Mouse (Mus musculus): Measurements from ENCODE around the gene Adamts17. TPM values are rescaled to one million over a fixed set of nuclear protein-coding genes. Genes with fewer than 3 reads are reported as not detected.

Adamts17 gene
- polyA plus RNA-seq, 1 experiment from 2014 or later, result 6.2 TPM

GRCm38 (mm10) chr7:67045202-67045601 lies 205.7 kb downstream of the Adamts17 start:
- Histone ChIP-seq H3K9me3 (ENCODE audit: control insufficient read depth, low read length) (no peaks in the 10 kb centered on the region), H3K27ac (ENCODE audit: low read depth, low read length) (no peak overlapping the region), H3K27me3 (ENCODE audit: control insufficient read depth, insufficient read depth, low read length) (no peaks in the 10 kb centered on the region), H3K4me3 (ENCODE audit: low read depth, low read length) (no peak overlapping the region), H3K9ac (replicated peaks; ENCODE audit: low read depth, low read length) (no peak overlapping the region), H3K4me1 (ENCODE audit: control insufficient read depth, insufficient read depth, low read length) (no peaks in the 10 kb centered on the region), H3K36me3 (ENCODE audit: control insufficient read depth, insufficient read depth, low read length) (no peaks in the 10 kb centered on the region), H3K4me2 (ENCODE audit: low read depth, low read length) (no peak overlapping the region)
- ATAC-seq (ENCODE audit: low read depth), result no peak
- WGBS, result 91% methylated on average over 6 of the region's 6 CpGs

- H3K9me3 ChIP-seq (ENCODE audit: control insufficient read depth, low read length), result no peaks in the 10 kb centered on the region
- 93% methylated on average over 2 of the region's 2 CpGs for WGBS
- no peak overlapping the region for H3K4me2 ChIP-seq (ENCODE audit: low read depth, low read length)
- no peak overlapping the region for H3K9ac ChIP-seq (replicated peaks; ENCODE audit: low read depth, low read length)
- H3K36me3 ChIP-seq (ENCODE audit: control insufficient read depth, insufficient read depth, low read length), result no peaks in the 10 kb centered on the region
- no peak overlapping the region for H3K4me3 ChIP-seq (ENCODE audit: low read depth, low read length)
- no peaks in the 10 kb centered on the region for H3K4me1 ChIP-seq (ENCODE audit: control insufficient read depth, insufficient read depth, low read length)
- no peaks in the 10 kb centered on the region for H3K27me3 ChIP-seq (ENCODE audit: control insufficient read depth, insufficient read depth, low read length)
- H3K27ac ChIP-seq (ENCODE audit: low read depth, low read length), result no peak overlapping the region
- no peak for ATAC-seq (ENCODE audit: low read depth)
Measured at GRCm38 (mm10) chr7:67049206-67049605, 209.7 kb downstream of the Adamts17 start.

GRCm38 (mm10) chr7:67050424-67050823 lies 210.9 kb downstream of the Adamts17 start:
- H3K4me3 ChIP-seq (ENCODE audit: low read depth, low read length), result no peak overlapping the region
- no peaks in the 10 kb centered on the region for H3K36me3 ChIP-seq (ENCODE audit: control insufficient read depth, insufficient read depth, low read length)
- no peak for ATAC-seq (ENCODE audit: low read depth)
- H3K27ac ChIP-seq (ENCODE audit: low read depth, low read length), result no peak overlapping the region
- no peaks in the 10 kb centered on the region for H3K4me1 ChIP-seq (ENCODE audit: control insufficient read depth, insufficient read depth, low read length)
- H3K9ac ChIP-seq (replicated peaks; ENCODE audit: low read depth, low read length), result no peak overlapping the region
- H3K27me3 ChIP-seq (ENCODE audit: control insufficient read depth, insufficient read depth, low read length), result no peaks in the 10 kb centered on the region
- H3K9me3 ChIP-seq (ENCODE audit: control insufficient read depth, low read length), result no peaks in the 10 kb centered on the region
- 88% methylated on average over 3 of the region's 3 CpGs for WGBS
- H3K4me2 ChIP-seq (ENCODE audit: low read depth, low read length), result no peak overlapping the region

DNA sequence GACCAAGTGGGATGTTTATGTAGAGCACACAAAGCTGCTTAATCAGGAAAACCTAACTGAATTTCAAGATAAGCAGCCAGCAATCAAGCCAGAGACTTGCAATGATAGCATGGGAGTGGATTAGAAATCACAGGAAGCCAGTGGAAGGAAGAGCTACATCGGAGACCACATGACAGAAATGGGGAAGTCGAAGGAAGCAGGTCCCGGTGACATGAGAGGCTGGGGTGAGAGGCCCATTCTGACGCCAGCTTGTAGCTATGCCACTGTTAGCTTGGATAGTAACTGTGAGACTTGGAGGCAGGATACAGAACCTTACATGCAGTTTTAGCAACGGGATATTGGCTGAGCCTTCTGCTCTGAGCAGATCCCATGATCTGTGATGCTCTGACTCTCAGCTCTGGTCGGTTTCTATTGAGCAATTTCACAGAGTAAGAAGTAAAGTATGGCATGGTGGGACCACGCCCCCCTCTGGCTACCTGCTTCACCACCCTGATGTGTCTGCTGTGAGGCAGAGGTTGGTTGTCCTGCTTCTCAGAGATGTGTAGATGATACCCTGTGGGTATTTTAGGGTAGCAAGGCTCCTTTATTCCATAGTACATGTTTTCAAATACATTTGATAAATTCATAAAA lies 211.7 kb downstream of the Adamts17 start:
- no peaks in the 10 kb centered on the region for H3K4me1 ChIP-seq (ENCODE audit: control insufficient read depth, insufficient read depth, low read length)
- ATAC-seq (ENCODE audit: low read depth), result no peak
- no peaks in the 10 kb centered on the region for H3K9me3 ChIP-seq (ENCODE audit: control insufficient read depth, low read length)
- no peak overlapping the region for H3K27ac ChIP-seq (ENCODE audit: low read depth, low read length)
- no peaks in the 10 kb centered on the region for H3K36me3 ChIP-seq (ENCODE audit: control insufficient read depth, insufficient read depth, low read length)
- no peak overlapping the region for H3K4me2 ChIP-seq (ENCODE audit: low read depth, low read length)
- no peak overlapping the region for H3K4me3 ChIP-seq (ENCODE audit: low read depth, low read length)
- 79% methylated on average over 7 of the region's 7 CpGs for WGBS
- H3K9ac ChIP-seq (replicated peaks; ENCODE audit: low read depth, low read length), result no peak overlapping the region
- no peaks in the 10 kb centered on the region for H3K27me3 ChIP-seq (ENCODE audit: control insufficient read depth, insufficient read depth, low read length)

- H3K9me3 ChIP-seq (ENCODE audit: control insufficient read depth, low read length), result no peaks in the 10 kb centered on the region
- no peaks in the 10 kb centered on the region for H3K4me1 ChIP-seq (ENCODE audit: control insufficient read depth, insufficient read depth, low read length)
- no peak overlapping the region for H3K4me3 ChIP-seq (ENCODE audit: low read depth, low read length)
- no peaks in the 10 kb centered on the region for H3K36me3 ChIP-seq (ENCODE audit: control insufficient read depth, insufficient read depth, low read length)
- H3K4me2 ChIP-seq (ENCODE audit: low read depth, low read length), result no peak overlapping the region
- H3K27me3 ChIP-seq (ENCODE audit: control insufficient read depth, insufficient read depth, low read length), result no peaks in the 10 kb centered on the region
- no peak overlapping the region for H3K27ac ChIP-seq (ENCODE audit: low read depth, low read length)
- H3K9ac ChIP-seq (replicated peaks; ENCODE audit: low read depth, low read length), result no peak overlapping the region
- no peak for ATAC-seq (ENCODE audit: low read depth)
- WGBS, result 92% methylated on average over 3 of the region's 3 CpGs
Measured at GRCm38 (mm10) chr7:67054876-67055275, 215.3 kb downstream of the Adamts17 start.

DNA sequence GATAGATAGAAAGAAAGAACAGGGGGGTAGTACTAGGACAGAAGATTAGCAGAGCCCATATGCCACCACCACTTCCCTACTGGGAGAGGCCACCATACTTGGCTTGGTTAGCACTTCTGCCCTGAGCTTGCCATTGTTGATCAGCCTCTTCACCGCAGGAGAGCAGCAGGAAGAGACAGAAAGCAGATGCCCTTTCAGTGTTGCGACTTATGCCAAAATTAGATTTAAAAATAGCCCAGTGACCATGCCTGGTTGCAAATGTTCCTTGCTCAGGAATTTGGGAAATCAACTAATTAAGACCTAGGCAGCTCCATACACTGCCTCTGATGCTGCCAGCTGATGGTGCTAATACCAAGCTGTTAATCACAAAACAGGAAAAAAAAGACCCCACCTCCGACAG lies 216.0 kb downstream of the Adamts17 start:
- 60% methylated on average over 3 of the region's 3 CpGs for WGBS
- no peak for ATAC-seq (ENCODE audit: low read depth)
- no peaks in the 10 kb centered on the region for H3K27me3 ChIP-seq (ENCODE audit: control insufficient read depth, insufficient read depth, low read length)
- H3K9ac ChIP-seq (replicated peaks; ENCODE audit: low read depth, low read length), result no peak overlapping the region
- H3K9me3 ChIP-seq (ENCODE audit: control insufficient read depth, low read length), result no peaks in the 10 kb centered on the region
- no peaks in the 10 kb centered on the region for H3K4me1 ChIP-seq (ENCODE audit: control insufficient read depth, insufficient read depth, low read length)
- H3K4me2 ChIP-seq (ENCODE audit: low read depth, low read length), result no peak overlapping the region
- H3K27ac ChIP-seq (ENCODE audit: low read depth, low read length), result no peak overlapping the region
- H3K36me3 ChIP-seq (ENCODE audit: control insufficient read depth, insufficient read depth, low read length), result no peaks in the 10 kb centered on the region
- H3K4me3 ChIP-seq (ENCODE audit: low read depth, low read length), result no peak overlapping the region

DNA sequence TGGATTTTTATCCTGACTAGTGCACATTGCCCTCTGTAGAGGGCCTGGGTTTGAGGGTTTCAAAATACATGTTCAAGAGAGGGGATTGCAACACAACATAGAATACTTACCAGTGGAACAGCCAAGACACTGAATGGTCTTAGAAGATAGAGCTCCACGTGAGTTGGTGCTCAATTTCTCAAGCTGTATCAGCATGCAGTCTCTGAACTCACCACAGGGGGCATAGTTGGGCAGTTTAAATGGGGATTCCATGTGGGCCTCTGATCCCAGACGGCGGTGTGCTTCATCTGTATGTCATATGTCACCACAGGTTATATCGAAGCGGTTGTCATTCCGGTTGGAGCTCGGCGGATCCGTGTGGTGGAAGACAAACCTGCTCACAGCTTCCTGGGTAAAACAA lies 222.2 kb downstream of the Adamts17 start:
- Histone ChIP-seq H3K9me3 (ENCODE audit: control insufficient read depth, low read length) (no peaks in the 10 kb centered on the region), H3K4me2 (ENCODE audit: low read depth, low read length) (no peak overlapping the region), H3K27me3 (ENCODE audit: control insufficient read depth, insufficient read depth, low read length) (no peaks in the 10 kb centered on the region), H3K4me3 (ENCODE audit: low read depth, low read length) (no peak overlapping the region), H3K4me1 (ENCODE audit: control insufficient read depth, insufficient read depth, low read length) (no peaks in the 10 kb centered on the region), H3K36me3 (ENCODE audit: control insufficient read depth, insufficient read depth, low read length) (no peaks in the 10 kb centered on the region), H3K27ac (ENCODE audit: low read depth, low read length) (no peak overlapping the region), H3K9ac (replicated peaks; ENCODE audit: low read depth, low read length) (no peak overlapping the region)
- ATAC-seq (ENCODE audit: low read depth), result no peak
- WGBS, result 78% methylated on average over 9 of the region's 9 CpGs

GRCm38 (mm10) chr7:67062571-67062970 lies 223.0 kb downstream of the Adamts17 start:
- no peak for ATAC-seq (ENCODE audit: low read depth)
- WGBS, result 90% methylated on average over 2 of the region's 2 CpGs
- no peaks in the 10 kb centered on the region for H3K9me3 ChIP-seq (ENCODE audit: control insufficient read depth, low read length)
- H3K4me3 ChIP-seq (ENCODE audit: low read depth, low read length), result no peak overlapping the region
- no peak overlapping the region for H3K27ac ChIP-seq (ENCODE audit: low read depth, low read length)
- H3K36me3 ChIP-seq (ENCODE audit: control insufficient read depth, insufficient read depth, low read length), result no peaks in the 10 kb centered on the region
- H3K4me2 ChIP-seq (ENCODE audit: low read depth, low read length), result no peak overlapping the region
- no peaks in the 10 kb centered on the region for H3K4me1 ChIP-seq (ENCODE audit: control insufficient read depth, insufficient read depth, low read length)
- no peak overlapping the region for H3K9ac ChIP-seq (replicated peaks; ENCODE audit: low read depth, low read length)
- no peaks in the 10 kb centered on the region for H3K27me3 ChIP-seq (ENCODE audit: control insufficient read depth, insufficient read depth, low read length)

DNA sequence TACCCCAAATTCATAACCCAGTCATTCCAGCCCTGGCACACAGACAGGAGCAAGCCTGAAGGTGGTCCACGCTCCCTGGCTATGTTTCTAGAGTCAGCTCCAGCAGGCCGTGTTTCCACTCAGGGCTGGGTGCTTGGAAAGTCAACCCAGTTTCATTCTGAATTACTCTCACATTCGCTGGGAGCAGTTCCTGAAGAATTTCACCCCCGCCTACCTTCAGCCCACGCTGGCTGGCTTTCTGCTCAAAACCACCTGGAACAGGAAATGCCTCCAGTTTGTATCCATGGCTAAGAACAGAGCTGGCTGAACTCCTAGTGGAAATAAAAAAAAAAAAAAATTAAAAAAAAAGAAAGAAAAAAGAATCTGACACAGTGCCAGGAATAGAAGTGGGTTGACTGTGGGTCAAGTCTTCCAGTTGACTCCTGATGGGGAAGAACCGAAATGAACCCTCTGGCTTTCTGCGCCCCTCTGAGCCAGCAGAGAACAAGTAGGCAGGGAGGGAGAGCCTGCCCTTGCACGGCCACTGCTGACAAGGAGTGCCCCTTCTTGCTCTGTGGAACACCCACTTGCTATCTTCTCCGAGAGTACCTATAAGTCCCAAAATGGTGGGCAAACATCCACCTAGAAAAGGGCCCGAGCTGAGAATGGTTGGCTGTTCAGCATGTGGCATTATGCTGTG lies 225.2 kb downstream of the Adamts17 start:
- H3K27me3 ChIP-seq (ENCODE audit: control insufficient read depth, insufficient read depth, low read length), result no peaks in the 10 kb centered on the region
- H3K27ac ChIP-seq (ENCODE audit: low read depth, low read length), result no peak overlapping the region
- 87% methylated on average over 10 of the region's 10 CpGs for WGBS
- no peaks in the 10 kb centered on the region for H3K4me1 ChIP-seq (ENCODE audit: control insufficient read depth, insufficient read depth, low read length)
- no peaks in the 10 kb centered on the region for H3K36me3 ChIP-seq (ENCODE audit: control insufficient read depth, insufficient read depth, low read length)
- no peak overlapping the region for H3K4me3 ChIP-seq (ENCODE audit: low read depth, low read length)
- H3K9me3 ChIP-seq (ENCODE audit: control insufficient read depth, low read length), result no peaks in the 10 kb centered on the region
- no peak overlapping the region for H3K4me2 ChIP-seq (ENCODE audit: low read depth, low read length)
- no peak overlapping the region for H3K9ac ChIP-seq (replicated peaks; ENCODE audit: low read depth, low read length)
- no peak for ATAC-seq (ENCODE audit: low read depth)
